Mouse (Mus musculus) cerebral cortex, adult 2 months (tissue): ENCODE results near the gene Hnf4a.

Source experiments
- WGBS: fragments of 180-500 bp; shearing (Covaris S2); methylation state at CpG from one replicate; pipeline ENCODE4 v1.1.7; 2018; 5-methylcytosine and 5-hydroxymethylcytosine counted together

Gene Hnf4a

DNA sequence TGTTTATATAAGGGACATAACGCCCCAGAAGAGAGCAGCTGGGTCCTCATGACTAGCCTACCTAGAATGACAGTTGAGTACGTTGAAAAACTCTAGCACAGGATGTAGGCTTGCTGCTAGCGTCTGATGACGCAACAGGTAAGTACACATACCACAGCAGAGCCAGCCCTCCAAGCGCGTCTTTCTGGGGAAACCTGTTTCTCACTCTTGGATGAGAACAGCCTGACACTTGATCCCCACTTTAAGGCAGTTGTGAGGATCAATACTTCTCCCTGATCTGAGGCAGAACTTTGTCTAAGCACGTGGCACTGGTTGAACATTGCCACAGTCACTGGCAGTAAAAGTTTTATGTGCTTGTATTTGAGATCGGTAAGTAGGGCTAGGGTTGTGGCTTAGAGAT lies 113.8 kb downstream of the Hnf4a start:
- 86% methylated on average over 8 of the region's 8 CpGs for WGBS

DNA sequence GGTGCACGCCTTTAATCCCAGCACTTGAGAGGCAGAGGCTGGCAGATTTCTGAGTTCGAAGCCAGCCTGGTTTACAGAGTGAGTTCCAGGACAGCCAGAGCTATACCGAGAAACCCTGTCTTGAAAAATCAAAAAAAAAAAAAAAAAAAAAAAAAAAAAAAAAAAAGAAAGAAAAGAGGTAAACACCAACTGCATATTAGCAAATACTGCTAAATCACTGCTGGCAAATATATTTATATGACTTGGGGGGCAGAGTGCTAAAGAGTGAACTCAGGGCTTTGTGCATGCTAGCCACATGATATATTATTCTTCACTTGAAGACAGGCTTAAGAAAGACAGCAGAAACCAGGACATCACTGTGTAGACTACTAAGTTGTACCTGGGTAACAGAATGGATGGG lies 114.8 kb downstream of the Hnf4a start:
- 90% methylated on average over 3 of the region's 3 CpGs for WGBS
